Mouse (Mus musculus) midbrain, embryonic 15.5 days (tissue): ENCODE data around the gene Mamdc2. TPM values are rescaled to one million over a fixed set of nuclear protein-coding genes. Genes with fewer than 3 reads are reported as not detected.
"Not testable (repeated sequence)": the region's sequence is repeated elsewhere in the genome, so short reads cannot be mapped to it uniquely, and the experiment has no call there.

Source experiments
- ATAC-seq: fragments of 200-750 bp; cut with Nextera tagmentation; replicated peaks from 2 replicates; pipeline ENCODE4 v1.8.0; 2017; ENCODE audit warnings: moderate TSS enrichment
- H3K27ac ChIP-seq: fragments of 300-500 bp; sonication (generic); 2 replicates; pipeline ENCODE4 v1.5.1; 2015; ENCODE audit warnings: mild to moderate bottlenecking, inconsistent platforms
- H3K27me3 ChIP-seq: fragments of 300-500 bp; sonication (generic); replicated peaks from 2 replicates; pipeline ENCODE4 v1.6.1; 2015; ENCODE audit warnings: inconsistent platforms
- H3K36me3 ChIP-seq: fragments of 300-500 bp; sonication (generic); replicated peaks from 2 replicates; pipeline ENCODE4 v1.6.1; 2015; ENCODE audit warnings: inconsistent platforms
- H3K4me1 ChIP-seq: fragments of 300-500 bp; sonication (generic); 2 replicates; pipeline ENCODE4 v1.6.1; 2015; ENCODE audit warnings: inconsistent platforms
- H3K4me2 ChIP-seq: fragments of 300-500 bp; sonication (generic); 2 replicates; pipeline ENCODE4 v1.6.1; 2015; ENCODE audit warnings: inconsistent platforms, mild to moderate bottlenecking, moderate library complexity
- H3K4me3 ChIP-seq: fragments of 300-500 bp; sonication (generic); 2 replicates; pipeline ENCODE4 v1.5.1; 2015; ENCODE audit warnings: mild to moderate bottlenecking, inconsistent platforms
- H3K9ac ChIP-seq: fragments of 300-500 bp; sonication (generic); 2 replicates; pipeline ENCODE4 v1.6.1; 2015; ENCODE audit warnings: mild to moderate bottlenecking, inconsistent platforms
- H3K9me3 ChIP-seq: fragments of 300-500 bp; sonication (generic); 2 replicates; pipeline ENCODE4 v1.6.1; 2016; ENCODE audit warnings: inconsistent platforms
- WGBS: fragments of 180-500 bp; shearing (Covaris S2); methylation state at CpG from one replicate; pipeline ENCODE4 v1.1.7; 2015; ENCODE audit warnings: mixed read lengths; 5-methylcytosine and 5-hydroxymethylcytosine counted together
- polyA plus RNA-seq: library from polyadenylated mRNA; unstranded; fragments of >200 nt; fragmentation: Nextera tagmentation; extraction: Ambion mirVana; gene quantifications from 2 replicates; pipeline ENCODE4 v1.2.1, GENCODE M21; 2015

Mamdc2 gene
- 2.9 and 3.2 TPM in 2 replicates for polyA plus RNA-seq

DNA sequence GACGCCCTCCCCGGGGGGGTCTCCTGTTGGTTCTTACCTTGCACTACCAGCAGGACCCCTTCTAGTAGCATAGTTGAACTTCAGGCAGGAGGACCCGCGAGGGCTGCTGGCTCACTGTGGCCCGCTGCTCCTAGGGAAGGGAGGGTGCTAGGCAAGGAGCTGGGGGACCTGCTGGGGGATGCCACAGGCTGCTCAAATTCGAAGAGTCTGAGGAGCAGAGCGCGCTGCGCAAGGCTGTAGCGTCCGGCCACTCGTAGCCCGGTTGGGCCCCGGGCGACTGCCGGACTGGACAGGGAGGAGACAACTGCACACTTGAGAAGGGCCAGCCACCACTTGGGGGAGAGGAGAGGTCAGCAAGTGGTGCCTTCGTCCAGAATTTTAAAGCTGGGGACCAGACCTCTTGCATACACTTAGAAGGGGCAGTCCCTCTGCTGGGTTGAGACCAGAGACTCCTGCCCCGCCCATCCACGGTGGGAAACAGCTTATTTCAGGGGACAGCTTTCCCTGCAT is at the start of gene Mamdc2:
Mamdc2 (minus strand) TSS at position 455 of the 510 bp plus-strand sequence.
- WGBS = 0% methylated on average over 19 of the region's 19 CpGs
- H3K36me3 ChIP-seq = no peaks in the 10 kb centered on the region

DNA sequence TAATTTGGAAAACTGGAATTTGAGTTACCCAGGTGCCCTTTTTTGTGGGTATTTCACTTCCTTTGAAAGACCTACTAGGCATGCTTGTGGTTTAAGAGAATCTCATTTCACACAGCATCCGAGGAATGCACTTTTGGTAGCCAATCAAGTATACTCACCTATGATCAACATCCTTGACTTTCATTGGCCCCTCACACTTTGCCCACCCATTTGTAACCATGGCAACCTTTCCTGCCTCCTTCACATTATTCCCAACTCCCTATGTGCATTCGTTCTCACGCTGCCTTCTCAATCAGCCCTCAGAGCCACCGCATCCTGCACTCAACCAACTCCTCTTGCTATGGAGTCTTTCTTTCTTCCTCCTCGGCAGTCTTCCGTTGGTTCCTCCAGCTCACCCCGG is 49.8 kb upstream of the Mamdc2 start:
- Histone ChIP-seq H3K9ac (no peak overlapping the region), H3K4me2 (no peak overlapping the region), H3K27ac (no peak overlapping the region), H3K36me3 (no peaks in the 10 kb centered on the region), H3K27me3 (no peaks in the 10 kb centered on the region), H3K9me3 (no peaks in the 10 kb centered on the region), H3K4me1 (no peaks in the 10 kb centered on the region), H3K4me3 (no peak overlapping the region)
- 81% methylated on average over 7 of the region's 7 CpGs for WGBS
- ATAC-seq = no peak

More for the DNA sequence above, at the start of gene Mamdc2:
- H3K9me3 ChIP-seq = no peaks in the 10 kb centered on the region; the same call in 1 of the 2 replicates
- H3K27me3 ChIP-seq = no peaks in the 10 kb centered on the region
- ATAC-seq = peak; percentile 75
- H3K27ac ChIP-seq = no peak within 1 kb of the TSS
- peak within 1 kb of the TSS; percentile 34 for H3K4me3 ChIP-seq
- H3K4me1 ChIP-seq = peaks cover 17% of the 10 kb centered on the region
- peak within 1 kb of the TSS; percentile 31; the same call in 1 of the 2 replicates for H3K9ac ChIP-seq
- peak within 1 kb of the TSS; percentile 81 for H3K4me2 ChIP-seq

DNA sequence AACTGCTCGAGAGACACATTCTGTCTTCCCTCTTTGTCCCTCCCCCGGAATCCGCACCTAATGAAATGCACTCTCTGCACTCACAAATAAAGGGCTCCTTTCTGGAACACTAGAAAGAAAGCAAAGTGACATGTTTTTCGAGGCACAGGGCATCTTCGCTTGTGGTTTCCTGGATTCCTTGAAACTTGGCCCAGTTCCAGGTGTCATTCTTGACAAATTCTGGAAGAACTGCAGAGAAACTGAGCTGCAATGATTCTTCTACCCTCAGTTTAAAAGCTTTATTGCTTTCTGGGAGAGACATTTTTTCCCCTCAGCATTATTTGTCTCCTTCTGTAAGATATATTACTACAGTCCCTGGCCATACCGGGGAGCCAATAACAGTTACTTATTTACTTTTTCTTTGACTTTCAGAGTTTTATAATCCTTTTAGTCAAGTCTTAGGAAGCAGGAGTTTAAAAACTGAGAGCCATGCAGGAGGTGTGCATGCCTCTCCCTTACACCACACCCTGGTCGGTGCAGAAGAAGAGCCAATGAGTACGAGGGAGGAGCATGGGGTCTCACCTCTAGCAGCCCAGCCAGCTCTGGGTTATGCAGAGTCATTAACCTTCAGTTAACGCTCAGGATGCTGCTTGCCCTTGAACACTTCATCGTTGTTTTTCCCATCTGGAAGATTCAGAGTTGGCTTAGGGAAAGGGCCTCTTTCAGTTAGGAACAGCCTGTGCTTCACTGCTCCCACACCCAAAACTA is 49.1 kb upstream of the Mamdc2 start:
- Histone ChIP-seq H3K4me3 (no peak overlapping the region), H3K36me3 (no peaks in the 10 kb centered on the region), H3K27ac (no peak overlapping the region), H3K9me3 (no peaks in the 10 kb centered on the region), H3K4me1 (no peaks in the 10 kb centered on the region), H3K4me2 (no peak overlapping the region), H3K27me3 (no peaks in the 10 kb centered on the region), H3K9ac (no peak overlapping the region)
- no peak for ATAC-seq
- 68% methylated on average over 10 of the region's 10 CpGs for WGBS

DNA sequence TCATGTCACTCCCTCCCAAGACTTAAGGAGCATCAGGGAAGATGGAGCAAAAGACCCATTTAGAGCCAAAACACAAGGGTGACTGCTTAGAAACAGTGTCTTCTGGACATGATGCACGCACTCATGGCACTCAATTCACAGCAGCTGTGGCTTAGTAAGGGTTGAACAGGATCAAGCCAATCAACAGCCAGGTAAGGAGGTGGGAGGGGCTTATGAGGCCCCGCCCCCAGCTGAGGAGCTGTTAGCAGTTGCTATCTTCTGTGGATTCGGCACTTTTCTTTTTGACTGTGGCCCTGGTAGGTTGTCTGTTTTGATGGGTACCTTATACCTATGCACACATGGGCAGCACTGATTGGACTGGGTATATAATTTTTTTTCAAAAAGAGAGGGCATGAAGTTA is 48.3 kb upstream of the Mamdc2 start:
- no peaks in the 10 kb centered on the region for H3K4me1 ChIP-seq
- H3K27ac ChIP-seq = no peak overlapping the region
- no peaks in the 10 kb centered on the region for H3K27me3 ChIP-seq
- no peak overlapping the region for H3K4me3 ChIP-seq
- H3K36me3 ChIP-seq = no peaks in the 10 kb centered on the region
- H3K9me3 ChIP-seq = no peaks in the 10 kb centered on the region
- 86% methylated on average over 3 of the region's 3 CpGs for WGBS
- no peak overlapping the region for H3K9ac ChIP-seq
- ATAC-seq = no peak
- H3K4me2 ChIP-seq = no peak overlapping the region

DNA sequence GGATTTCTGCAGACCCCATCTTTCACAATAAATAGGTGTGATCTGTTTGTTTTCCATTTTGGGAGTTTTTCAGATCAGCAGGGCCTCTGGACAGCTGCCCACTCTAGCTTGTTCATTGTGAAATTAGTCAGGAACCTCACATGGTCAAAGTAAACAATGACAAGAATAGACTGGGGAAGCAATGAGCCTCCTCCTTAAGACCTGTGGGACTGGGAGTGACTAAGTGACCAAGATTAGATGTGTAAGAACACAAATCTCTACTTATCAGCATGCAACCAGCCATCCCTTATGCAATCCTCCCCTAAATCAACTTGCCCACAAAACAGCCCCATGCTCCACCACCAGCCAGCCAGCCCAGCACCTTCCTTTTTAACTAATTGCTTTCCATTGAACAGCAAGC is 44.4 kb upstream of the Mamdc2 start:
- no peaks in the 10 kb centered on the region for H3K36me3 ChIP-seq
- H3K27me3 ChIP-seq = no peaks in the 10 kb centered on the region
- no peaks in the 10 kb centered on the region for H3K4me1 ChIP-seq
- no peak overlapping the region for H3K4me2 ChIP-seq
- H3K9ac ChIP-seq = no peak overlapping the region
- H3K4me3 ChIP-seq = no peak overlapping the region
- no peak for ATAC-seq
- H3K27ac ChIP-seq = no peak overlapping the region
- H3K9me3 ChIP-seq = no peaks in the 10 kb centered on the region

- not testable (repeated sequence) for H3K4me3 ChIP-seq, H3K4me1 ChIP-seq, H3K9me3 ChIP-seq, H3K27me3 ChIP-seq, H3K4me2 ChIP-seq, H3K9ac ChIP-seq, H3K27ac ChIP-seq, ATAC-seq, H3K36me3 ChIP-seq
- 39% methylated on average over 7 of the region's 7 CpGs for WGBS
Observed at GRCm38 (mm10) chr19:23490703-23491102, 42.5 kb upstream of the Mamdc2 start.

GRCm38 (mm10) chr19:23489780-23490179 is 41.5 kb upstream of the Mamdc2 start:
- WGBS = 53% methylated on average over 8 of the region's 8 CpGs
- no peak for ATAC-seq
- no peaks in the 10 kb centered on the region for H3K36me3 ChIP-seq
- H3K4me2 ChIP-seq = no peak overlapping the region
- H3K4me3 ChIP-seq = no peak overlapping the region
- no peak overlapping the region for H3K27ac ChIP-seq
- H3K27me3 ChIP-seq = no peaks in the 10 kb centered on the region
- H3K4me1 ChIP-seq = no peaks in the 10 kb centered on the region
- no peaks in the 10 kb centered on the region for H3K9me3 ChIP-seq
- no peak overlapping the region for H3K9ac ChIP-seq

DNA sequence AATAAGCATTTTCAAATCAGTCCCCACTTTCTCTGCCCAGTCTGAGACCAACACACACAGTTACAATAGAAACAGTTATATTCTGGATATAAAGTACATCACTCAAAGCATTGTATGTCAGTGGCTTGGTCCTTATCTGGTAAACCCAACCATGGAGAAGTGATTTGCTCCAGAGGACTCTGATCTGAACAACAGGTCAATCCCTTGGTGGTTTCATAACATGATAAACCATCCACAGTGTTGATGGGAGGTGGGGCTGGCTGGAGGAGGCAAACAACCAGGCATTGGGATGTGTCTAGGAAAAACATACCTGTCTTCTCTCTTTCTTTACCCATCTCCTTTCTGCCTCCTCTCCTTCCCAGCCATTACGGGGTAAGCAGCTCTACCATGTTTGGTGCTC is 39.2 kb upstream of the Mamdc2 start:
- no peak overlapping the region for H3K27ac ChIP-seq
- H3K9me3 ChIP-seq = no peaks in the 10 kb centered on the region
- no peak overlapping the region for H3K9ac ChIP-seq
- H3K4me1 ChIP-seq = no peaks in the 10 kb centered on the region
- no peaks in the 10 kb centered on the region for H3K27me3 ChIP-seq
- no peaks in the 10 kb centered on the region for H3K36me3 ChIP-seq
- H3K4me2 ChIP-seq = no peak overlapping the region
- no peak for ATAC-seq
- H3K4me3 ChIP-seq = no peak overlapping the region
- WGBS = 100% methylated on average over 1 of the region's 1 CpGs

- H3K4me2 ChIP-seq = no peak overlapping the region
- H3K9me3 ChIP-seq = no peaks in the 10 kb centered on the region
- no peak overlapping the region for H3K27ac ChIP-seq
- H3K36me3 ChIP-seq = no peaks in the 10 kb centered on the region
- H3K9ac ChIP-seq = no peak overlapping the region
- no peak overlapping the region for H3K4me3 ChIP-seq
- H3K27me3 ChIP-seq = no peaks in the 10 kb centered on the region
- 84% methylated on average over 6 of the region's 6 CpGs for WGBS
- no peaks in the 10 kb centered on the region for H3K4me1 ChIP-seq
- ATAC-seq = no peak
Observed at GRCm38 (mm10) chr19:23486631-23487270, 38.5 kb upstream of the Mamdc2 start.

DNA sequence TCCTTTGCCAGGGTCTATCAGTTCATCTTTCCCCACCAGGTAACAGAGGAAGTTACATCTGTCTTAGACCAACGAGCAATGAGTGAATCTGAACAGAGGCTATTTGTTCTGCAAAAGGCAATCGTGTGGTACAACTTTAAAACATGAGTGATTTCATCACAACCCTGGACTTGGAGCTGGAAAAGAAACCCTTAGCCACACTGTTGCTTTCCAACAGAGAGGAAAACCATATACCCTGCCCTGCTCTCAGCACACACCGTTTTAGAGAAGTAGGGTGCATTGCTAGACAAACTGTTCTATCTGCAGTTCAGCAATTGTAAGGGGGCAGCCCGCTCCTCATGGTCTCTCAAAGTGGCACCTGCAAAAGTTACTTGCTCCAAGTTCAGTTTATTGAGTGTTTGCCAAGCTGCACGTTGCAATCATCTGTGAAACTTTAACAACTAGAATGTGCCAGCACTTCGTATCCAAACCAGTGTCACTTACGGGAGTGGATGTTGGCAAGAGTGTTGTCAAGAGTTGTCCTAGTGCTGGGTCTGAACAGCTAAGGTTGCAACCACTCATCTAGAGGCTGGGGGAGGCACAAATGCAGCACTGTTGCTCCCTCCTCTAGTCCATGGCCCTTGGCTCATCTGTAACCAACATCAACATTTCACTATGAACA is 37.8 kb upstream of the Mamdc2 start:
- H3K4me3 ChIP-seq = no peak overlapping the region
- H3K9ac ChIP-seq = no peak overlapping the region
- H3K27ac ChIP-seq = no peak overlapping the region
- H3K9me3 ChIP-seq = no peaks in the 10 kb centered on the region
- ATAC-seq = no peak
- H3K36me3 ChIP-seq = no peaks in the 10 kb centered on the region
- 89% methylated on average over 7 of the region's 7 CpGs for WGBS
- no peaks in the 10 kb centered on the region for H3K4me1 ChIP-seq
- H3K4me2 ChIP-seq = no peak overlapping the region
- no peaks in the 10 kb centered on the region for H3K27me3 ChIP-seq

GRCm38 (mm10) chr19:23482571-23482970 is 34.3 kb upstream of the Mamdc2 start:
- not testable (repeated sequence) for H3K36me3 ChIP-seq, H3K4me3 ChIP-seq, H3K27me3 ChIP-seq, H3K4me1 ChIP-seq, H3K27ac ChIP-seq, ATAC-seq, H3K9me3 ChIP-seq, H3K9ac ChIP-seq, H3K4me2 ChIP-seq
- WGBS = 81% methylated on average over 2 of the region's 2 CpGs

- H3K36me3 ChIP-seq = no peaks in the 10 kb centered on the region
- no peak overlapping the region for H3K27ac ChIP-seq
- H3K4me1 ChIP-seq = no peaks in the 10 kb centered on the region
- H3K9me3 ChIP-seq = no peaks in the 10 kb centered on the region
- no peak overlapping the region for H3K9ac ChIP-seq
- H3K4me2 ChIP-seq = no peak overlapping the region
- H3K4me3 ChIP-seq = no peak overlapping the region
- H3K27me3 ChIP-seq = no peaks in the 10 kb centered on the region
- ATAC-seq = no peak
Observed at GRCm38 (mm10) chr19:23479597-23479967, 31.3 kb upstream of the Mamdc2 start.
